Mouse (Mus musculus): ENCODE measurements around the gene Slc1a5.
A peak's percentile ranks its signal among the peaks of the same experiment; 100 is the strongest.

Slc1a5 gene

GRCm38 (mm10) chr7:16780825-16781554 is at the start of gene Slc1a5:
TSS of gene Slc1a5 (plus strand) at chr7:16781340.
- peak; percentile 97 for DNase-seq (ENCODE audit: low spot score)

DNA sequence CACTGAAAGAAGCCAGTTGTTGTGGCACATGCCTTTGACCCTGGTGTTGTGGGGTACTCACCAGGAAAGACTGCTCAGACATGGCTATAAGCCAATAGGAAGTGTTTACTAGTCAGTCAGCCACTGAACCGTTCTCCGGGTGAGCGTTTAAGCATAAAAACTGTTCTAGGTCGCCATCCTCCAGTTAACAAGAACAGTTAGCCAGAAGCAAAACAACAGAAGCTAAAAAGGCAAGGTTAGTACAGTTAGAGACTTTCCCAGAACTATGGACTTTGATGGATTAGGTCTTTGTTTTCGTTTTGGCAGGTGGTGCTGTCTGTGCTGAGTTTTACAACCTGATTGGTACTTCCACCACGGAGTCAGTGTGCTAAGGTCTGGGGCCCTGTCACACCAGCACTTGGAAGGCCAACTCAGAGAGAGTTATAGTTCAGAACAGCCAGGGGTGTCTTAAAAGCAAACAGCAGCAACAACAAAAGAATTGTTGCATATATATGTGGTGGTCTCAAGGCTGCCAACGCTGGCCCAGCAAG is 49.2 kb upstream of the Slc1a5 start:
- no peak for DNase-seq (ENCODE audit: low spot score)

DNA sequence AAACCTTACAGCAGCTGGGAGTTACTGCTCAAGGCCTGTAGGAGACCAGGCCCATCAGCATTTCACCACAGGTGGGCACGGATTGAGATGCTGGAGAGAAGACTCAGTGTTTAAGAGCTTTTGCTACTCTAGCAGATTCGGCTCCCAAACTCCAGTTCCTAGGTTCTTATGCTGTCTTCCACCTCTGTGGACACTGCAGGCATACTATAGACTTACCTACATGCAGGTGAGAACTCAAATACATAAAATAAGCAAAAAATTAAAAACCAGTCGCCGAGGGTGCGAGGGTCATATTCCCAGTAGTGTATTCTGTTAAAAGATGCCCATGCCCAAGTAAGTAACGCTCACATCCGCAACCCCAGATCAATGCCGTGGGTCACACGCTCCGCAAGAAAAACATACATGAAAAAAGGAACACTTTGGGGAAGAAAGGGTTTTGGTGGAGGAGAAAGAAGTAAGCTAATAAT is 43.5 kb upstream of the Slc1a5 start:
- no peak for DNase-seq (ENCODE audit: low spot score)

DNA sequence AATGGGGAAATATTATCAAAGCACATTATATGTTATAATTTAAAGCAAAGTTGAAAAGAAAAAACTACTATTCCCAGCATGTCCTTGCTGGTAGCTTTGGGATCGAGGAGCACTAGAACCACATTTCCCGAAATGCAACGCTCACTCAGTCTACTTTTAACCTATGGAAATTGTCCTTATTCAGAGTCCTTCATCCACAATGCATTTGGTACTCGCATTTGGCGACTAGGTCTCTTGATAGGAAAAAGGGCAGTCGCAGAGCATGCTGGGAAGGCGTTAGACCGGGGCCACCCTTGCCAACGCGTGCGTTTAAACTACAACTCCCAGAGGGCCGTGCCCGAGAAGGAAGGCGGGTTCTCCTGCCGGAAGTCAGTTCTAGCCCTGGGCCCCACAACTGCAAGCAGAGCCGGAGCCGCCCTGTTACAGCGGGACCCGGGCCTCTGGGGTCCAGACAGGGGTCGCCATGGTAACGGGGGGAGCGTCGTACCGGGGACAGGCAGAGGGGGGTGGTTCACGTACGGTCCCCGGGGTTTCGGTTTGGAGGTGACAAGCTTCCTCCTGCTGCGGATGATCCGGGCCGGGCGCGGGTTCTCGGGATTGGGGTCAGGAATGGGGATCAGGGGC is 43.0 kb upstream of the Slc1a5 start, which contains the start of gene Ap2s1:
Gene Ap2s1, plus strand, starts transcription at position 338 of the 624 bp plus-strand sequence.
- DNase-seq (ENCODE audit: low spot score) = peak; percentile 98

- DNase-seq (ENCODE audit: low spot score) = no peak
Observed at GRCm38 (mm10) chr7:16739056-16739604, 42.0 kb upstream of the Slc1a5 start.

GRCm38 (mm10) chr7:16745373-16745772 is 35.8 kb upstream of the Slc1a5 start:
- DNase-seq (ENCODE audit: low spot score) = no peak

GRCm38 (mm10) chr7:16746093-16746492 is 35.0 kb upstream of the Slc1a5 start:
- peak; percentile 64 for DNase-seq (ENCODE audit: low spot score)

DNA sequence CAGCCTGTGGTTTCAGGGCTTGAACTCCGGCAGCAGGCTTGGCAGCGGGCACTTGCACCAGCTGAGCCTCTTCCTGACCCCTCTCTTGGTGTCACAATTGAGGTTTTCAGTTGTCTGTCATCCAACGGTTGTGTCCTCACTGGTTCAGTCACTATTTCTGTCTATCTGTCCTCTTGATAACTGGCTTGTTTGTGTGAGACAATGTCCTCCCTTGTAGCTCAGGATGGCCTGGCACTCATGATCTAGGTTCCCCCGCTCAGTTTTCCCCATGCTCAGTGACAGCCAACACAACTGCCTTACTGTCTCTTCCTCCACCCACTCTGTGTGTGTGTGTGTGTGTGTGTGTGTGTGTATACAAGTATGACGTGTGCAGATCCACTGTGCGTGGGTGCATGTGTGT is 33.5 kb upstream of the Slc1a5 start:
- no peak for DNase-seq (ENCODE audit: low spot score)

GRCm38 (mm10) chr7:16752016-16752415 is 29.1 kb upstream of the Slc1a5 start:
- peak; percentile 44 for DNase-seq (ENCODE audit: low spot score)

DNA sequence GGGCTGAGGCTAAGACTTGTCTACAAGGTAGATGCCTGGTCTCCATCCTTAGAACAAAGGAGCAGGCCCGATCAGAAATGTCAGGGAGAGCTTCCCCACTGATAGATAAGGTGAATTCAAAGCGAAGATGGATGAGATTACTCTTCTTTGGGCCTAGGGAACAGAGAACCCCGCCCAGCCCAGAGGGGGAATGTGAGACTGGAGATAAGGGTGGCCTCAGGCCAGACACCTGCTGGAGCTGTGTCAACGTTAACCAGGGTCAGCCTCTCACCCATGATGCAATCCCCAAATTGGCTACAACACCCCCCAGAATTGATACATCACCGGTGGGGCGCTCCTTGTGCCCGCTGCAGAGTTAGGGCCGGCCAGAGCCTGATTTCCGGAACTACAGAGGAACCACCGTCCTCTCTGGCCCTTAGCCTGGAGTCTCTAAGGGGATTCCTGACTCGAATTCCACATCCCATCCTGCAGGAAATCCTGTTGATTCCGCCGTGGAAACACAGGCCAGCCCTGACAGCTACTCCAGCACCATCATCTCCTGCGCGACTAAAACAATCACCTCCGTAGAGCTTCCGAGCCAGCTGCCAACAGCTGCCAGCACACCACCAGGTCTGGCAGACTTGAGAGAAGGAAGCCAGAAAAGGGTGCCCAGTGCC is 25.6 kb upstream of the Slc1a5 start:
- DNase-seq (ENCODE audit: low spot score) = peak; percentile 53

- DNase-seq (ENCODE audit: low spot score) = no peak
Observed at GRCm38 (mm10) chr7:16758872-16759574, 22.1 kb upstream of the Slc1a5 start.

DNA sequence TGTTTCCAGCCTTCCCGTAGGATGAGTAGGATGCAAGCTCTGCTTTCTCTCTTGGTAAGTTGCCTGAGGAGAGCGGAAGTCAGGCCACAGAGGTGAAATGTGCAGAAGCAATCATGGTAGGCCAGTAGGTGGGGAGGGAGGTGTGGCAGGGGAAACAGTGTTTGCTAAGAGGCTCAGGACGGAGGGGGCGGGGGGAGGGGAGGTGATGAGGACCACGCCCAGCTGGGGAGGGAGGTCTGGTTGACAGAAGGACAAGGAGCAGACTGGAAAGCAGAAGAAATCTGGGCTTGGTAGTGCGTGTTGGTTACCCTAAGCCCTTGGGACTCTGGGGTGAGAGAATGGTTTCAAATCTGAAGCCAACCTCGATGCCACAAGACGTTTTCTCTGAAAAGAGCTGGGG is 20.8 kb upstream of the Slc1a5 start:
- DNase-seq (ENCODE audit: low spot score) = peak; percentile 57

DNA sequence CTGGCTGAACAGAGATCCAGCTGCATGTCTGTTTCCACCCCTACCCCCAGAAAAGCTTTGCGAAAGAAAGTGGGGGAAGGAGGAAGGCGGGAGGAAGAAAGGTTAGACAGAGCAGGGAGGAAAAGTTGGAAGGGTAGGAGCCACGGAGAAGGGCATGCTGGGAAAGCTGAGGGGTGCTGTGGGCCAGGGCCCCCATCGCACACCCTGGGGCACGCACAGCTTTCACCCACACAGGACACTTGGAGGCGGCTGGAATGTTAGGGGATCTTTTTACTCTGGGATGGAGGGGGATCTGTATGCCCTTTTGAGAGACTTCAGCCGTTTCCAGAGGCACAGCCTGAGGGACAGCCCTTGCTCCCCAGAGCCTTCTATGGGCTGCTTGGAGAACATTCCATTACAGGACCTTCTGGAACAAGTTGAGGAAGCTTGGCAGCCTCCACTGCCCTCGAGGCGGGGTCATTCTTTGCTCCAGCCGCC is 20.1 kb upstream of the Slc1a5 start:
- peak; percentile 81 for DNase-seq (ENCODE audit: low spot score)

GRCm38 (mm10) chr7:16761630-16762029 is 19.5 kb upstream of the Slc1a5 start:
- DNase-seq (ENCODE audit: low spot score) = peak; percentile 32

GRCm38 (mm10) chr7:16763463-16764218 is 17.5 kb upstream of the Slc1a5 start:
- DNase-seq (ENCODE audit: low spot score) = peak; percentile 55

DNA sequence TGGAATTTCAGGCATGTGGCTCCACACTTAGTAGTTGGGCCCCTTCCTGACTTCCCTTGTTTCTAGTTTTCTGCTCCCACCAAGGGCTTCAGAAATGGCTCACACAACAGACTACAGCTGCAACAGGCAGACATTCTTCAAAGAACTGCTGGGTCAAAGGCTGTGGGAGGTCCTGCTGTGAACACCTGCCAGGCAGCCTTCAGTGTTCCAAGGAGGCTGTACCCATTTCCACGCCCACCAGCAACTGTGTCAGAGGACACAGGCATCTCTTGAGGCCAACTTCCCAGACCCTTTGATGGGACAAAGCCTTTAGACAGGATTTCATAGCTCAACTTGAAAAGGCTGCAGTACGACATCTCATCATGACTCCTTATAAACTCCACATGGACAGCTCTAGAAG is 14.7 kb upstream of the Slc1a5 start:
- DNase-seq (ENCODE audit: low spot score) = no peak

DNA sequence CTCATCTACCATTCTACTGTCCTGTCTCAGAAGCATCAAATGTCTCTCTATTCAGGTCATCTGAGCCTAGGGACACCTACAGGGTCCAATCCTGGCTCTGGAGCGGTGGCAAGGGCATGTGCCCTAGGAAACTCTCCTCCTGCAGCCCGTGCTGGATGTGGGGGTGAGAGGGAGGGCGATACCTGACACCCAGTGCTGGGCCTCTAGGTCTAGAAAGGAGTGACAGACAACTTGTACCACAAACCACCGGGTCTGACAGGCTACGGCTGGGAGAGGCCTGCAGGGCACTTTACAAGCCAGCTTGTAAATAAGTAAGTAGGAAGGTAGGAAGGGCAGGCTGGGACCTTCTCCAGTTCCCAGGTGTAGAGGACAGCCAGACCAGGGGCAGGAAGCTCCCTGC is 5.3 kb upstream of the Slc1a5 start:
- no peak for DNase-seq (ENCODE audit: low spot score)

DNA sequence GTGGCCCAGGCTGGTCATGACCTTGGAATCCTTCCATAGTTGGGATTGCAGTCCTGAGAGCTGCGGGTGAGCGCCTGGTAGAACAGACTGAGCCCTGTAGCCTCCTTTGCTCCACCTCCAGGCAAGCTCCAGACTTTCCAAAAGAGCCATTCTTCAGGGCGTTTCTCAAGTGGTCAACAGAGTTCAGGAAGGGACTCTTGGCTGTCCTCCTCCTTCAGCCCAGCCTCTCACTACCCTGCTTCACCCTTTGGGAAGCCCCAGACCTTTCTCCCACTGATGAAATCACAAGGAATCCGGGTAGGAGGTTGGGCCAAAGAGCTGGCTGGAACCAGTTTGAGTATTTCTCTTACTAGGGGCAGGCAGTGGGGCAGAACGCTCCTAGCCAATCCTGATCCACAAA is 1.1 kb upstream of the Slc1a5 start:
- DNase-seq (ENCODE audit: low spot score) = peak; percentile 90

GRCm38 (mm10) chr7:16781555-16781815 is 345 bp downstream of the Slc1a5 start:
- DNase-seq (ENCODE audit: low spot score) = no peak

GRCm38 (mm10) chr7:16781816-16782554 is 845 bp downstream of the Slc1a5 start:
- no peak for DNase-seq (ENCODE audit: low spot score)
